Mouse (Mus musculus) frontal cortex, adult 2 months (tissue): ENCODE measurements around the gene Rere. TPM values are rescaled to one million over a fixed set of nuclear protein-coding genes. Genes with fewer than 3 reads are reported as not detected.

Source experiments
- DNase-seq, 2 experiments: peaks; one replicate each; pipeline ENCODE4 v3.0.0; 2022; ENCODE audit warnings: low spot score in 1 of 2; ENCODE audit errors: extremely low spot score in 1 of 2
- polyA plus RNA-seq: library from polyadenylated mRNA; depleted of rRNA; stranded (reverse); fragments of >200 nt; gene quantifications from 2 replicates; pipeline ENCODE4 v1.2.3, GENCODE M21; 2012

Gene Rere
- polyA plus RNA-seq, 1 experiment, result 64.4 TPM

DNA sequence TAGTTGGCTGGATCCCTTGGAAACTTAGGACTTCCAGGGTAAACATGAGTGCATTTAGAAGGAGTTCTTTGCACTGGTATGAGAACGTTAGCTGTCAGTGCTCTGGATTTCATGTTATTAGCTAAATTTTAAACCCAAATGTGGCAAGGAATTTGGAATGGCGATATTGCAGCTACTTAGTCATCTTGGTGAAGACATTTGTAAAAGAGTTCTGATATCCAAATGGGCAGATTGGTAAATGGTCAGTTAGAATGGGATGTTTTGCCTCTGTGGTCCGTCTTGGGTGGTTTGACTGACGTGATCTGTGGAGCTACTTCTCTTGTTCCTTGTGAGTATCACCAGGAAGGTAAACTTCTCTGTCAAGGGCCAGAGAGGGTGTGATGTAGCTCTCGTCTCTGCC, 132.8 kb downstream of the Rere start:
- DNase-seq, result no peak

DNA sequence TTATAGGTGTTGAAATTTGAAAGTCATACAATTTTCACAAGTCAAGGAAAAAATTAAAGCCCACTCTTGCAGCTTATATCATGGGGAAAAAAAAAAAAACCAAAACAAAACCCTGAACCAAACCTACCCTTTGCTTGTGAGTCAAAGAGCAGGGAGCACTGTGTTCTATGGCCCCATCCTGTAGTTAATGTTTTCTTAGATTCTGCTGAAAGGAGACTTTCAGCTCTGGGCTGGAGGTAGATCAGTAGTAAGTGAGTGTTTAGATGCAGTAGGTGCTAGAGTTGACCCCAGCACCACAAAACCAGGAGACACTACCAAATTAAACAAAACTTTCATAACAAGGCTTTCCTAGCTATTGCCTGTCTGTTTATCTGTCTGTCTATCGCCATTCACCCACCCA, 133.3 kb downstream of the Rere start:
- DNase-seq, result no peak

DNA sequence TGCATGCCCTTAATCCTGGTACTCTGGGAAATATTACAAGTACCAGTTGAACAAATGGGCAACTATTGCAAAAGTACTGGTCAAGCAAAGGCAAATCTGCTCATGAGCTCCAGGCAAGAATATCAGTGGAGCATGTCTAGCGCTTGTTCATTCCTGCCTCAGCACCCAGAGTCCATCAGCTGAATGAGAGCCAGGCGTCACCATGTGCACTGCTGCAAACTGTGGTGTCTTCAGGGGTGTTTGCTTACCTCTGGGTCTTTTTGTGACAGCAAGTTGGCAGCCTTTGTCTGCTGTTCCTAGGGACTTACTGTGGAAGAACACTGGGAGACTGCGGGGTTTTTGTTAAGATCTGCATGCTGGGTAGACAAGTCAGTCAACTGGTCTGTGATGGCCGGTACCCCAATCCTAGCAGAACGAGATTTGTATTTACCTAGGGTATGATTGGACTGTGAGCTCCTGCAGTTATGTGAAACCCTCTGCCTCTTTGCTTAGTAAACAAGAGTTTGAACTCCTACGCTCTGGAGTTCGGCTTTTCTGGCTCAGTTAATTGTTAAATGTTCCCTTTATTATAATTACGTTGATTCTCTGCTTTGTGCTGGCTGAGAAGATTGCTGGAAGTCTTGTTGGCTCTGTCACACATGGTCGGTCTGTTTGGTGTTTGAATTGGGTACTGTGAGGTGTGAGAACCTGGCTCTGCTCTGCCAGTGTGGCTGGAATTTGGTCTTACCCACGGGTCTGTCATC, 134.0 kb downstream of the Rere start:
- DNase-seq, result no peak

DNA sequence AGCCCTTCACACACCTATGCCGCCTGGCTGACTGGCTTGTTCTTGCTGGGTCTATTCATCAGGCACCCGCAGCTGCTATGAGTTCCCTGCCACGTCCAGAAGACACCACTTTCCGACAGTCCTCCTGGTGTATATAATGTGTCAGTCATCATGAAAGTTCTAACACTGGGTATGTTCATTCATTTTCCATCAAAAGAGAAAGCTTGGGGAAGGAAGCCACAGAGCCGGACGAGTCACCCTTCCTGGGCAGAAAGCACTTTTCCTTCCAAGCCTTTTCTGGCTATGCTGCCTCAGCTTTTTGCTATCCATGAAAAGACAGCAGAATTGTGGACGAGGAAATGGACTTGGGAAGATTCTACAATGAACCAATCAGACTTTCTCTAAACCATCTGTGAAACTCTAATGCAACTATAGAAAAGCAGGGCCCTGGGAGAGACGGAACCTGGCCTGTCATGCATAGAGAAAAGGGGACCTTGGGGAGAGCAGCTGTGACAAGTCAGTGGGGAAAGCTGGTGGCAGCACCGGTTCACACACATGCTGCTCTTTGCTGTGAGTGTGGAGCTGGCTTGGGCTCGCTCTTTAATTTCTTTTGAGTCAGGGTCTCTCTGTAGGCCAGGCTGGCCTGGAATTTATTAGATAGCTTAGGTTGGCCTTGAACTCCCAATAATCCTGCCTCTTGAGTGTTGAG, 139.3 kb downstream of the Rere start:
- DNase-seq, result no peak

DNA sequence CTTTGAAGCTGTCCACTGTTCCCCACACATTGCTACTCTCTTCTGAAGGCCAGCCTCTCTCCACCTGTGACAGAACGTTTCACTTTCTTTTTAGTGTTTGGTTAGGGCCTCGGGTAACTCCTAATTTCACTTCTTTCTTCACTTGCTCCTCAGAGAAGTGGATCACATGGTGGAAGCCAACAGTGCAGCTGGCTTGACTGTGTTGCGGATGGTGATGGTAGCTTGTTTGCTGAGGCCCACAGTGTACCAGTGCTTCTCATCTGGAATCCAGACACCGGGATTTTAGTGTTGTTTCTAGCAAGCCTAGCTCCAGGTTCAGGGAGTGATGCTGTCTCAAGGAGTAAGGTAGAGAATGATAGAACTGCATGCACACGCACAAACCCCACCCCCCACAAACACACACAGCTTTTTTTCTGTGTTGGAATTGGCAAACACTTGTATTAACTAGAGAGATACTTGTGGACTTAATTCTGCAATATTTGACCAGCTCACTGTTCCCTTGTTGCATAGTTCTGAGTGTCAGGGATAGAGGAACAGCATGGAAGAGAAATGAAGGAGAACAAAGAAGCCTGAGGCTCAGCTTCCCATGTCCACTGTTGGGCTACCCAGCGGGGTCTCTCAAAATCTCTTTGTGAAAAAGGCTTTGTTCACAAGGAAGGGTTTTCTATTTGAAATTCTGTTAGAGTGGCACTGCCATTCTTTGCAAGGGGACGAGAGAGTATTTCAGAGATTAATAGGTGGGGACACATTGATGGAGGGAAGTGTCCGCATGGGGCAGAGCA, 144.8 kb downstream of the Rere start:
- DNase-seq, result no peak

DNA sequence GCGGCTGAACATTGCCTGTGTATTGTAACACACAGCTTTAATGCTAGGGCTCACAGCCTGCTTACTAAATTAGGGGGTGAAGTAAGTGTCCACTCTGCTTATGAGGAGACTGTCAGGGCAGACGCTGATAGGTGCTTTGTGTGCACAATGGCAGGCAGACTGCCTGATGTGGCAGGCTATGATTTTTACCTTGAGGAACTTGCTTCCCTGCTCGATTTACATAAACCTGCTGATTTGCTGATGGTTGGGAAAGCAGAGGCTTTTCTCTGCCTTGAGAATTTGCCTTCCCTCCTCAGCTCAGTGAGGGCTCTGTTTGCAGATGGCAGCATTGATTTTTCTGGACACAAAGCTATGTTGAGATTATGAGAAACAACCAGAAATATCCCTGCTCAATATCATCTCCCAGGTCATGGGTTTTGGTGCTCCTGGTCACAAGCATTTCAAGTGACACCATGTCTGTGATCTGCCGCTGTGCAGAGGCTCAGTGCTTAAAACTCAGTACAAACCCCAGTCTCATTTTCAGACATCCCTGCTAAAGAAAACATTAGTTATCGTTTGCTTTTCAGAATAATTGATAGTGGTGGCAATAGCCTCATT, 145.5 kb downstream of the Rere start:
- no peak for DNase-seq

DNA sequence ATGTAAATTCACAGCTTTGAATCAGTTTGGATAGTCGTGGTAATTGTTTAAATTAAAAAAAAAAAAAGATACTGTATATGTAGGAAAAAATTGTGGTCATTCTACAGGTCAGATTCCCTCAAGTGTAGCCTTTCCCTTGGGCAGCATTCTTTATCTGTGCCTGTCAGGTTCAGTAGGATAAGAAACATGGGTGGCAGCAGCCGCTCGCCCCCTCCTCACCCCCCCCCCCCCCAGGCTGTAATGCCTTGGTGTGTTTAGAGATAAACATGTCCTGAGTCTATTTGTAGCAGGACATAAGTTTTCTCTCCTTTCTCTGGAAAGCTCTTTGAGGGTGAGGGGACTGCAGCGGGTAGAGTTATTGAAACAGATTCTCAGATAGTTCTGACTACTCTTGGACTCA, 147.3 kb downstream of the Rere start:
- no peak for DNase-seq

DNA sequence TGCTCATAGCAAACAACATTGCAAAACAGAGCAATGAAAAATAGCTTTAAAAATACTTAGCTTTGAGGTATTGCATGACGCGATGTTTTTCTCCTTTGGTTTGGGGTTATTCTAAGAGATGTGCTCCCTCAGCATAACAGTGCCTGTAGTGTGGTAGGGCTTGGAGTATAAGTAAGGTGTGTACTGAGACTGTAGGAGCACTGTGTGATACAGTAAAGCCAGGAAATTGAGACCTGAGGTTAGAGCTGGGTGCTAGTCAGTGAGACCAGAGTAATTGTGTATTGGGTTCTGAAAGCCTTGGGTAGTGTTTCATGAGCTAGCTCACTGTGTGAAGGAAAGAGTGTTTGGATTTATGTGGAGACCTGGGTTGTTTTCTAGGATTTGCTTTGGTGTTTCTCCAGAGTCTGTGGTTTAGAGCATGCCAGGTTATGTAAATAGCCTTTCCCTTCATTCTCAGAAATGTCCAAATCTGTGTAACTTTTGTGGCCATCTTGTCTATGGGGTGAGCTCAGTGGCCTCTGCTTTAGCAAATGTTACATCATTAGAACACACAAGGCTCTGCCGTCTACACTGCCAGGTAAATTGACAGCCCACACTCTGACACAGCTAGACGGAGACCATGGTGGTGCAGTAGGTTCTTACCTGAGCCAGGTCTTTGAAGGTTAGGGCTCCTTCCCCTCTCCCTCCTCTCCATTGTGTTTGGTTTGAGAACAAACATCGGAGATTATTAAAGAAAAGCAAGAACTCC, 152.6 kb downstream of the Rere start:
- DNase-seq, result no peak

DNA sequence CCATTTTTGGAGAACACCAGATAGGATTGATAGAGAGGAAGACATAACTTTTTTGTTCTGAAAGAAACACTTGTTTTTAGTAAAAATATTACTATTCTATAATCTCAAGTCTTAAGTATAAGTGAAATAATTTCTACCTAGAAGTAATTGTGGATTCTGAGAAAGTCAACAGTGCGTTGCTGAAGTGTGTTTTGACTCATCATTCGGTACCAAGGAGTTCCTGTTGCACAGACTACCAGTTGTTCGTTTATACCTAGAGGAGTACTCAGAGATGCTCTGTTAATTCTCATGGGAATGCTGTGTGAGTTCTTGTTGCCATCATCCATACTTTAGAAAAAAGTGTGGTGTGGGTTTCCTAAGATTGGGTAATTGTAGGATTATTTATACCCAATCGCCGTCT, 154.1 kb downstream of the Rere start:
- no peak for DNase-seq

DNA sequence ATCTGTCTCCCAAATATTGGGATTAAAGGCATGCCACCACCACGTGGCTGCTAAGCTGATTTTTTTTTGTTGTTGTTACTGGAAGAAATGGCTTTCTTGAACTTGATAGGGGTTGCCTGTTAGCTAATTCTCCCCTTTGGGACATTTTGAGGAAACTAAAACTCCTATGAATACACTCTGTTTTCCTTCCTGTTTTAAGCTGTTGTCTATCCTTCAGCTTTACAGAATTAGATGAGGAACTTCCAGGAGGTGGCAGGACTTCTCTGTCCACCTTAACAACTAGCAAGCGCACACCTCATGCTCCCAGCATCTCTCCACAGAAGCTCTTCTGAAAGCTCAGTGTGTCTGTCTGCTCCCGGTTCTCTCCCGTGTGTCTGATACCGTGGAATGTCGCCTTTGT, 157.2 kb downstream of the Rere start:
- DNase-seq, result no peak

DNA sequence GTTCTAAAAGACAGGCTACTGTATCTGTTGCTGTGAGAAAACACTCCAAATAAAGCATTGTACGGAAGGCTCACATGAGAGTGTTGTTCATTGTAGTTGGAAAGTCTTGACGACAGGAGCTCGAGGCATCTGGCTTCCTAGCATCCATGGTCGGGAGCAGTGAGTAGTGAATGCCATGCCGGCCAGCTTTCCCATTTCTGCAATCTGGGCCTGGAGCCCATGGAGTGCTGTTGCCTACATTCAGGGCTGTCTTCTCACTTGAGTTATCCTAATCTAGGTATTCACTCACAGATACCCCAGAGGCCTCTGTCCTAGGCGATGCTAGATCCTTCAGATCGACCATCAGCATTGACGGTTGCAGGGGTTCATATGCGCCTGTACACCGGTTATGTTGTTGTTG, 160.5 kb downstream of the Rere start:
- DNase-seq, result no peak

DNA sequence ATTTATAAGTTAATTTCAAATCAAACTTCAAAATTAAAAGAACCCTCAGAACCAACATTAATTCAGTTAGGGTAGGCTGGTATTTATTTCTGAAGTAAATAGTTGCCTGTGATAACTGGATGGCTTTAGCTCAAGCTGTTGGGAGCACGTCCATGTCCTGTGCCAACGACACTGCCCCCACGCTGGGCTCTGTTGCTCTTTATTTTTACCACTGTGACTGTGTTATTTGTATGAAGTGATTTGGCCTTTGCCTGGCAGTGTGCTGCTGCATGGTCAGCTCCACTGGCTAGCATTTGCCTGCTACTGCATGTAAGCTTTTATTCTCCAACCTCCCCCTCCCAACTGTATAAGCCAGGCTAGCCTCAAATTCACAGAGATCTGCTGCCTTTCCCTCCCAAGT, 162.6 kb downstream of the Rere start:
- DNase-seq, result no peak

DNA sequence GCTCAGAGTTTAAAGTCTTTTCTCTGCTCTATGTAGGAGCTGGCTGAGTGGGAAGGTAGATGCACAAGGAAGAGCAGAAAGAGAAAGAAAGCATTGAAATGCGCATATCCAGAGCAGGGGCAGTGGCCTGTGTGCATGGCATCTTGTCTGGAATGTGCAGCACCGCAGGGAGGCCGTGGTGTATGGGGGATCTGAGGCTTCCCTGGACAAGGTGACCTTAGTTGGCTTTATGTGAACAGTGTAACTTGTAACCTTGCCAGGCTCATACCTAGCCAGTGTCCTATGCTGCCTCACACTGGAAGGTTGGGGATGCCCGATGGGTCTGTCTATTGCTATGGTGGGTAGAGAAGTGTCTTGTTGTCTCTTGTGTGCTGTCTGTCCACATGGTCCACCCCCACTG, 165.2 kb downstream of the Rere start:
- DNase-seq, result no peak

DNA sequence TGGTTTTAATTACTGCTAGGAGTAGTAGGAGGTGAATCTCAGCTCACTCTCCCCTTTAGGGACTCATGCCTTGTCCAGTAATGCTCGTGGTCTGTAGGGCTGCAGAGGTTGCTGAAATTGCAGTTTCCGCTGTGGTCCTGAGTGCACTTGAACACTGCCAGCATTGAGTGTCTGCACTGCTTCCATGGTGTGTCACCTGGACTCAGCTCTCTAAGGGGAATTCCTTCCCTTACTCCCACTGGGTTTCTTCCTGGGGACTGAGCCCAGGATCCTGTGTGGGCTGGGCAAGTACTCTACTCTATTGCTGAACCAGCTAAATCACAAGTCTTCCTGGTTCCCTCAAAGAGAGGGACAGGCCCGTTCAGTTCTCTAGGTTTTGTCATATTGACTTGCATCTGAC, 166.1 kb downstream of the Rere start:
- DNase-seq, result no peak

DNA sequence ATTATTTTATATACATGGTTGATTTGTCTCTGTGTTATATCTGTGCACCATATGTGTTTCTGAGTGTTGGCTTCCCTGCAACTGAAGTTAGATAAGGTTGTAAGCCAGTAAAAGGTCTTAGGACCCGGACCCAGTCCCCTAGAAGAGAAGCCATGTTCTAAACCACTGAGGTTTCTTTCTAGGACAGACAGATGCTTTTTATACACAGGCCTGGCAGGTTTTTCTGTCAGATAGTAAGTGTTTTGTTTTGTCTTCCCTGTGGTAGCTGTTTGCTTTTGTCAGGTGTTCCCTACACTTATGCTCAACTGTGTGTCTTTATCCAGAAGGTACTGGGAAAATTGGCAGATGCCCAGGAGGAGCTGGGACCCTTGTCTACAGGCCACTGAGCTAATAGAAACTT, 167.0 kb downstream of the Rere start:
- DNase-seq, result no peak

DNA sequence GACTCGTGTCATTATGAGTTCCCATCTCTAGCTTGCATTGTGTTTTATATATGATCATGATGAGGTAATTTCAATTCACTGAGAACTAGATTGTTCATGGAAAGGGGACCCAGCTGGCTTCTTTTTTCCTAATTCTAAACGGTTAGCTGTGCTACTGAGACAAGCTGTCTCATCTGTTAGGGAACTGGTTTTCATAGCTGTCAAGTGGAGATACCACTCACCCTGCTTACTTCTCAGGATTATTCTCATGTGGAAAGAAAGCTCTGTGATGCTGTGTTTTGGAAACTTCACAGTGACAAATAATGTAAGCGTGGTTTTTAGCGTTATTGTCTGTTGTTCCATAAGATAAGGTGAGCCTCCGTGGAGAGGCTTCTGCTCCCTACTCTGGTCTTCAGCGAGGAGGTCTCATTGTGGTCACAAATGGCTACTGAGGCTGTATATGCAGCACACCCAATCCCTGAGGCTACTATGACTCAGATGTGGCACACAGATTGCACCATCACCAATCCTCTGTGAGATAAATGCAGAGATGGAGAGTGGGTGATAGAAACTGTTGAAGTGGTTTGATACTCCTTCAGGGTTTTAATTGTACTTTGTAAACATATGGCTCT, 168.7 kb downstream of the Rere start:
- no peak for DNase-seq

DNA sequence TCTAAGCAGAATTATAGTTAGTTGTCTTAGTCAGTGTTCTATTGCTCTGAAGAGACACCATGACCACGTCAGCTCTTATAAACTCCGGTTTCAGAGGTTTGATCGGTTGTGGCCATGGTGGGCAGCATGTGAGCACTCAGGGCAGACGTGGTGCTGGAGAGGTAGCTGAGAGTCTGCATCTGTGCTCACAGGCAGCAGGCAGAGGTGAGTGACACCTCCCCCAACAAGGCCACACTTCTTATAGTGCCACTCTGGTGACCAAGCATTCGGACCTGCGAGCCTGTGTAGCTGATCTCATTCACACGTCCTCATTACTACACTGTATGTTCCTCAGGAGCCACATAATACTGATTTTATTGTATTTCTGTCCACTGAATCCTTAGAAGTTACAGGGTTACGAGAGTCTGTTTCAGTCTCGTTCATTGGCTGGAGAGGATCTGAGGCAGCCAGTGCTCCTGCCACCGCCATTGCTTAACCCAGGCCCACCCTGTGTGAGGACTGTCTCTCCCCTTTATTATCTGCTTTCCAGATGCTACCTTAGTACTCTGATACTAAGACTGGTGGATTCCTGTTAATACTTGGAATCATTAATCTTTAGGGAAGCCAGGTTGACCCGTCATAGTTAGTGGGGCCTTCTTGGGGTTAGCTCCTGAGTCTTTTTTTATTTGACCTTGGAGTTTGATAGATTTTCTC, 170.9 kb downstream of the Rere start:
- no peak for DNase-seq

DNA sequence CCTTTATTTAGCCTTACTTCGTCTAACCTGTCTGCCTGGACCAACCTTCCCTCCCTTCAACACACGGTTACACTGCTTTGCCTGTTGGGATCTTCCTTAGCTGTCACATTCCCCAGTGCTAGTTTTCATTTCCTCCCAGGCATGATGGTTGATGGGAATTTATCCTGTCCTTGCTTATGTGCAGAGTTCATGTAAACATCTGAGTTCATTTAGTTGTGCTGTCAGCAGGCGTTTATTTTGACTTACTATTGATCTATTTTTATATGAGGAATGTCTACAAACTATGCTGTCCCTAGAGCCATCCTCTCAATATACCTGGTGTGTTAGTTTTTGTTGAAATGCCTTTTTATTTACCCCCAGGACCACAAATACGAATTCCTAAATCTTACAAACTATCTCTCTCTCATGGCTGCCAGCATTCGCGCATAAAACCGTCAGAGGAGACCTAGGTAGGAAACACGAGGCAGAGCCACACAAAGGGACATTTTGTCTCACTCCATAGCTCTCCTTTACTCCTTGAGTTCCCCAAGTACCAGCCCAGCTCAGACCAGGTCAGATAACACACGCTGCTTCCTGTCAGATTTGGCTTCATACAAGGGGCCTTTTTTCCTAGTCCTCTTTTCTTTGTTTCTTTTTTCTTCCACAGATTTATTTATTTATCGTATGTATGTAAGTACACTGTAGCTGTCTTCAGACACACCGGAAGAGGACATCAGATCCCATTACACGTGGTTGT, 173.3 kb downstream of the Rere start:
- no peak for DNase-seq

DNA sequence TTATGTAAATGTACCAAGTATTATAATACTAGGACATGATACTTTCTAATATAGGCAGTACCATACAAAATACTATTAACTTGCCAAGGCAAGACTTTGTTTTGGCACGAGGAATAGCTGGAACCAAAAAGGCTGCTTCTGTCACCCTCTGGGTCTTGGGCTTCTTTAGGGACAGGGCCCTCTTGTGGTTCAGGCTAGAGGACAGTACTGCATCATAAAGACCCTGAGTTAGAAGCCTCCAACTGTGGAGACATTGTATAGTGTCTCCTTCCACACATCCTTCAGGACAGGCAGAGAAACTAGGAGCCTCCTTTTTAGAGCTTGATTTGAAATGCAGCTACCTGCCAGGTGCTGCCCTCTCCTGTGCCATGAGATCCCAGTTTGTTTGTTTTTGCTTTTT, 174.3 kb downstream of the Rere start:
- DNase-seq, result no peak
